Mouse (Mus musculus) ovary, postnatal 10 days (tissue): Measurements from ENCODE around the gene Mfsd4b1.

Source experiments
- DNase-seq: peaks from one replicate; pipeline ENCODE4 v3.0.0; 2022; ENCODE audit warnings: low spot score

The Mfsd4b1 gene

DNA sequence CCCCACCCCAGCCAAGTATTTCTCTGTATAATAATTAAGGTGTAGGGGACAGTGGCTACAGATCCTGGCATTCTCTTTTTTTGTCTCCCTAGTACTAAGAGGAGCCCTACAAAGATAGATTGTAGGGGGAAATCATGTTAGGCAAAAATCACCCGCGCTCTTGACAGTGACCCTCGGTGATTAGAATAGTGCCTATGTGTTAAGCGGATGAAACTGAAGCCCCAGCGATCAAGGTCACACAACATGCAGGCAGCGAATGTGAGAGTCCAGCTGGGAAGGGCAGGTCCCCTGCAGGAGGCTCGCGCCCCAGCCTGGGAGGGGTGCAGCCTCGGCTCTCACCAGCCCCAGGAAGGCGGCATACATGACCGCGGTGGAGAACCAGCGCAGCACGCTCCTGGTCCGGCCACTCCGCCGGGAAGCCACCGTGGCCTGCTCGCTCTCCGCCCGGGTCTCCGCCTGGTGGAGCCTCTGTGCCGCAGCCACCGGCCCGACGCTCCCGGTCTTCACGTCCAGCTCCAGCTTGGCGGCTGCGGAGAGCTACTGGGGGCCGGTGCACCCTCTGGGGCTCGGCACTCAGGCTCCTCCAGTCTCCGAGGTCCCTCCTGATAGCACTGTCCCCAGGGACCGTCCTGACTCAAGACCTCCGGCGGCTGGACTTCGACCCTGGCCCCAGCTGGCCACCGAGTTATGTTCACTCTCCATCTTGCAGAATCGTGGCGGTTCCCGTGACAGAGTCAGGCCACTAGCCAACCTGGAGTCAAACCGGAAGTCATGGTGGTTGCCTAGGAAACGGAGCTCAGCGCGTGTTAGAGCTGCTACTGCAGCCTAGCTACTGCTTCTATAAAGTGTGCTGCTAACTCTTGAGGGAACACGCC lies at the start of gene Mfsd4b1:
TSS of gene Mfsd4b1 (minus strand) at position 715 of the 875 bp plus-strand sequence.
- DNase-seq: peak; percentile 52

GRCm38 (mm10) chr10:40073608-40074007 lies 48.5 kb upstream of the Mfsd4b1 start:
- DNase-seq: no peak

DNA sequence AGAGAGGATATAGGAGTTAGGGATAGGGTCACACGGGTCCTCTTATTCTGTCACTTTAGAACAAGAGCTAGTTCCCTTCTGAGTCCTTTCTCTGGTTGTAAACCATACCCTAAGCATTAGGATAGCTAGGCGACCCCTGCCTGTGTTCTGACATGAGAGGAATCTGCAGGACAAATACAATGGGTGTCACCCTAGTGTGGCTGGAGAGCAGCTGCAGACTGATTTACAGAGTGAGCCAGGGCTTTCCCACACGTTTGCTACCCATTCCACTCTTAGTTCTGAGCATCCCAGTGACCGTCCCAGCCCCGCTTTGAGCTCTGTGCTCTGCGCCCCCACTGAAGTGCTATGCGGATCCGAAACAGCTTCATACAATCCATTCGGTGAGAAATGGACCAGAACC lies 45.6 kb upstream of the Mfsd4b1 start:
- DNase-seq: no peak

GRCm38 (mm10) chr10:40069270-40069669 lies 44.2 kb upstream of the Mfsd4b1 start:
- no peak for DNase-seq

GRCm38 (mm10) chr10:40068595-40068994 lies 43.5 kb upstream of the Mfsd4b1 start:
- no peak for DNase-seq

- no peak for DNase-seq
These were observed 42.5 kb upstream of the Mfsd4b1 start for GRCm38 (mm10) chr10:40067529-40067928.

DNA sequence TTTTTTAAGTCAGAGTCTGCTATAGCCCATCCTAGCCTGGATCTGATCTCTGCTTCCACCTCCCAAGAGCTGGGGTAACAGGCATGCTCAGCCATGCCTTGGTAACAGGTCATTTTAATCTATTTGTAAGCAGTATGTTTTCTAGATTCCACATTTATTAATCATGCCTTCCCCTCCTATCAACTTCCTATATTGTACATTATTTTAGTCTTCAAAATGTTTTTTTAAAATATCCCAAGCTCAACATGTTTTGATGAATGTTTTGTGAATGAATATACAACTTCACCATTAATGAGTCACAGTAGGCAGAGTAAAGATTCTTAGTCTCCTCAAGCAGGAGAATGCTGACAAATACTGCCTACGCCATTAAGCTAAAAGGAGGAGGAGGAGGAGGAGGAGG lies 42.0 kb upstream of the Mfsd4b1 start:
- DNase-seq: no peak

DNA sequence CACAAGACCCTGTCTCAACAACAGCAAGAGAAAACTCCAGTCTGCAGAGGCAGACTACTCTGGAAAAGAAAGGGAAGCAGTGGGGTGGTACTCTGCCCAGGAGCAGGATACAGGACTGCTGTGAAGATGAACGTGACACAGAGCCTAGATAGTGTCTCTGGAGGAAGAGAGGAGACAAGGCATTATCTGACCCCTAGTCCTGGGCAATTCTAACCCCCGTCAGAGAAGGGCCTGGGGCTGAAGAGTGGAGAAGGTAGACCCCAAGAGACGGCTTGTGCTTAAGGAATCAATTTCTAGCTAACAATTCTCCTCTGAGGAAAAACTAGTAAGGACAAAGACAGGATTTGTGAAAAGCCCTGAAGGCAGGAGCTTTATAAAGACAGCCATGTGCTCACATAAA lies 40.3 kb upstream of the Mfsd4b1 start:
- no peak for DNase-seq

DNA sequence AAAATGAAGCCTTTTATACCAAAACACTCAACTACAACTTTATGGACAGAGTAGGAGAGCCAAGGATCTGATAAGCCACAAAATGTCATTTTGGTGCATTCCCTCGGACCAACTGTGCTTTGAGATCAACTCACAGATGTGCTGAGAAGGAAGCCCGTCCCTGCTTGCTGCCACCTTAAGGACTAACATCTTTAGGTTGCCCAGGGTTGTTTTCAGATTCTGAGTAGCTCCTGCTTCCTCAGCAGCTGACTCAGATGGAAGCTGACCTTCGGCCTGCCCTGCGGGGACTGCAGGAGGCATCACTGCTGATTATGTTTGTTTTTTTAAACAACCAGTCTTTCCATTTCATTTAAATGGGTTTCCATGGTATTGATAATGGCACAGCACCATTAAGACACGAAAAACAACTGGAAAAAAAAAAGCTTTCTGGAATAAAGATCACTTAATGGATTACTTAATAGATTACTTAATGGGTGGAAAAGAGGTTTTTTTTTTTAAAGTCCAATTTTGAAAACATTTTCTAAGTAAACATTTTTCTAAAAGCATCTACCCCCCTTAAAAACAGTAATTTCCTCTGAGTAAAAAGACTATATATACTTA lies 38.3 kb upstream of the Mfsd4b1 start:
- DNase-seq: no peak

- DNase-seq: no peak
These were observed 37.7 kb upstream of the Mfsd4b1 start for GRCm38 (mm10) chr10:40062812-40063211.

DNA sequence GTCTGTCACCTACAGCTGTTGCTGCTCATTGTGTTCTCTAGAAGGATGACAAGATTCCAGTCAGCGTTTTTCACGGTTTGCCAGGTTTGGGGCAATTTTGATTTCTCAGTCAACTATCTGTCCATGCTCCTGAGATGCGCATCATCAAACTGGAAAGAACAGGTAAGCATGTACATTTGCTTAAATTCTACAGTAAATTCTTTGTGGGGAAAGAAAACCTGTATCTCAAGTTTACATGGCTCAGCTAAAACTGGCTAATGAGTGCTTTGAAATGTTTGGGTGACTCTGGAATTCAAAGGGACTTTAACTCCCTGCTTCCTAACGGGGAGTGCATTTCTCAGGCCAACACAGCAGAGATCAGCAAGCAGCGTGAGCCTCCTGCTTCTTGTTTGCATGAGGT lies 36.9 kb upstream of the Mfsd4b1 start:
- DNase-seq: no peak

GRCm38 (mm10) chr10:40058786-40059120 lies 33.7 kb upstream of the Mfsd4b1 start:
- DNase-seq: no peak

DNA sequence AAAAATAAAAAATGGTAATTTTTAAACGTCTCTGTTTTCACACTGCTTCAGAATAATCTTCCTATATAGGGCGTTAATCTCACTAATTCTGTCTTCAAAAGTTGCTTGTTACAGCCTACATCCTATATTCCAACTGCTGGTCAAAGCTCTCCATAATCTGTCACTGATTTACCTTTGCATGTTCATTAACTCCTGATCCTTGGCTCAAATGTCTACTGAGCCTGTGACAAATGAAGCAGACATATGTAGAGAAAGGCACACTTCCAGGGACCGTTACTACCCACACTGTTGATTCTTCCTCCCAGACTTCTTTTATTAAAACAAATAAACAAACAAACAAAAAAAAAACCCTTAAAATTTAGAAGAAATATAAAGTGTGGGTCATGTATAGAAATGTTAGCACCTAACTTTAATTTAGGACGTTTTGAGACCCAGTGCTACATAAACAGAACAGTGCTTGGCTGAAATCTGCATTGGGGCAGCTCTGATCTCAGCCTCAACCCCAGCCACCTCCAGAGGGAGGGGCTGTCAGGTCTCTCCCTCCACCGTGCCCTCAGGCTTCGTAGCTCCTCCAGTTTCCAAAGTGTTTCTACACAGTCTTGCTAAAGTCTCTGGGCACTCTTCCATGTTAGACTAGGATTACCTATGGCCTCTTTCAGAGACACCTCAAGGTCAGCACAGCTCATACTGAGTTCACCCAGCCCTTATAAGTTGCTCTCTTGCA lies 33.2 kb upstream of the Mfsd4b1 start:
- DNase-seq: no peak

DNA sequence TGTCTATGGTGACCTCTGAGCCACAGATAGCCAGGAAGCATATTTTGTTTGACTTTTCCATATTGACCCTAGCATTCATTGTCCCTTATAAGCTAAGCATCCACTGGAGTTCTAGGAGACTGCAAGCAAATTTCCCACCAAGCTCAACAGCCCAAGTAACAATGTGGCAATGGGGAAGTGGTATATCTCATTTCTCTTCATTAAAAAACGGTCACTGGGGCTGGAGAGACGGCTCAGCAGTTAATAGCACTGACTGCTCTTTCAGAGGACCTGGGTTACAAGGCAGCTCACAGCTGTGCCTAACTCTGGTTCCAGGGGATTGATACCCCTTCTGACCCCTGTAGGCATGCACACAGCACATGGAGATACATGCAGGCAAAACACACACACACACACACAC lies 32.5 kb upstream of the Mfsd4b1 start:
- no peak for DNase-seq

- DNase-seq: no peak
These were observed 29.4 kb upstream of the Mfsd4b1 start for GRCm38 (mm10) chr10:40054455-40054854.

GRCm38 (mm10) chr10:40053896-40054295 lies 28.8 kb upstream of the Mfsd4b1 start:
- DNase-seq: no peak

DNA sequence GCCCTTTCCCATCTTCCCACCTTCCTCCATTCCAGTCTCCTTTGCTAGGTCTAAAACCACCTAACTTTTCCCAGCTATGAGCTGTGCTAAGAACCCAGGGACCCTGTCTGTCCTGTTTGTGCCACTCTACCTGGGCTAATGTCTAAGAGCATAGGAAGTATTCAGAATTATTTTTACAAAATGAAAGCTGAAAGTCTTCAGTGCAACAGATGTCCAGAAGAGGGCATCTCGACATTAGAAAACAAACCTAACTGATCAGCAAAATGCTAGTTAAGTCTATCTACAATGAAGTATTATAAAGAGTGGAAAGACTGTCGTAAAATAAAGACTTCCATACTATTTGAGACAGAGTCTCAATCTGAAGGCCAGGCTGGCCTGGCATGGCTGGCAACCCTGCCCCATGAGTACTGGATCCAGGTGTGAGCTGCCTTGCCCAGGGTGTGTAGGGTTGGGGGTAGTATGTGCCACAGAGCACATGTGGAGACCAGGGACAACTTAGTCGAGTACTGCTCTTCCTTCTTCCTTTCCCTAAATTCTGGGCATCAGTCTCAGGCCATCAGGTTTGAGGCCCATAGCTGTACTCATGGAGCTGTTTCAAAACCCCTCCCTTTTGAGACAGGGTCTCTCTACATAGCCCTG lies 28.3 kb upstream of the Mfsd4b1 start:
- DNase-seq: no peak

DNA sequence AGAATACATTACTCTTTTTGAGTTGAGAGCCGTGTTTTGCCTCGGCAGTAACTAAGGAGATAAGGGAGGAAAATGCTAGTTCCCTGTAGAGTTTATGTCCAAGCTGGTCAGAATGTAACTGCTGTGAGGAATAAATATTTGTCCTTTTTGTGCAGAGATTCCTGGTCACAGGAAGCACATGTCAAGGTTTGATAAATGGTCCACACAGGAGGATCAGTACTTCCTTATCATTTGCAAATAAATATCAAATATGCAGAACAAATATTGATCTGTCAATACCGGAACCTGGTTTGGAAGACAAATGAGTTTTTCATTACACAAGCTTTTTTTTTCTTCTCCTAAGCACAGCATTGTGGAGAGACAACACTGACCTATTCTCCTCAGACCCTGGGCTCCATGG lies 26.9 kb upstream of the Mfsd4b1 start:
- no peak for DNase-seq

- DNase-seq: no peak
These were observed 25.7 kb upstream of the Mfsd4b1 start for GRCm38 (mm10) chr10:40050763-40051162.

- DNase-seq: no peak
These were observed 16.3 kb upstream of the Mfsd4b1 start for GRCm38 (mm10) chr10:40041339-40041738.

DNA sequence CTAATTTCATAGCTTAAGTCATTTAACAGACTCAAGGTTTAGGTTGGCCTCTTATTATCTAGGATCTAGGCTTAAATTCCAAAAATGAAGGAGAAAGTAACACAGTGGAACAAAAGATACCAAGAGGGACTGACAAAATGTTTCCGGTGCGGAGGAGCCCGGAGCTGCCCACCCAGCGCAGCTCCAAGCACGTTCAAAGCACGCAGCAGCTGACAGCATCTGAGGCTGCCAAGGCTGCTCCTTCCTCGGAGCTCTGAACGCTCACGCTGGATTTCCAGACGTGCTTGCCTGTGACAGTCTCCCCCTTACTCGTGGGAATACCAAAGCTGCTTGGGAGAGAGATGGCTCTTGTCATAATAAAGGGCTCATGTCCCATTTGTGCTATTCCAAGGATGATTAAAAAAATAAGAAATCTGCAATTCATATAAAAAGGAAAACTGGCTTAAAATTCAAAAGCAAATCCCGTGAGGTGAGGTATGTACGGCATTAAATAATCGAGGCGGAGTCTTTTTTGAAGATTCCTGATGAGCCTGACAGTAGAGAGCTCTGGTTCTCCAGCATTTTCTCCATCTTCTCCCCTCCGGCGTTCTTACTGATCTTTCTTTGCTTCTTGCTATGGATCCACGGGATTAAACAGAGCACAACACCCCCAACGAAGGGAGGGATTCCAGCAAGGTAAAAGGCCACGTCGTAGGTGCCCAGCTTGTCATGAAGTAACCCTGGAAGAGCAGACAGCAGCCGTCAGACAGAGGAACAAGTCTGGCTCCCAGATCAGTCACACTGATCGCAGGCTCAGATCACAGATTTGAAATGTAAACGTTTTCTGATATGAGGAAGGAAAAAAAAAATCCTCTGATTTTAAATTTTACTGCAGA lies 11.9 kb upstream of the Mfsd4b1 start:
- no peak for DNase-seq

GRCm38 (mm10) chr10:40034956-40035355 lies 9.9 kb upstream of the Mfsd4b1 start:
- no peak for DNase-seq
